Mouse (Mus musculus): ENCODE data around the gene Tomm40l.
A peak's percentile ranks its signal among the peaks of the same experiment; 100 is the strongest.

Tomm40l gene

DNA sequence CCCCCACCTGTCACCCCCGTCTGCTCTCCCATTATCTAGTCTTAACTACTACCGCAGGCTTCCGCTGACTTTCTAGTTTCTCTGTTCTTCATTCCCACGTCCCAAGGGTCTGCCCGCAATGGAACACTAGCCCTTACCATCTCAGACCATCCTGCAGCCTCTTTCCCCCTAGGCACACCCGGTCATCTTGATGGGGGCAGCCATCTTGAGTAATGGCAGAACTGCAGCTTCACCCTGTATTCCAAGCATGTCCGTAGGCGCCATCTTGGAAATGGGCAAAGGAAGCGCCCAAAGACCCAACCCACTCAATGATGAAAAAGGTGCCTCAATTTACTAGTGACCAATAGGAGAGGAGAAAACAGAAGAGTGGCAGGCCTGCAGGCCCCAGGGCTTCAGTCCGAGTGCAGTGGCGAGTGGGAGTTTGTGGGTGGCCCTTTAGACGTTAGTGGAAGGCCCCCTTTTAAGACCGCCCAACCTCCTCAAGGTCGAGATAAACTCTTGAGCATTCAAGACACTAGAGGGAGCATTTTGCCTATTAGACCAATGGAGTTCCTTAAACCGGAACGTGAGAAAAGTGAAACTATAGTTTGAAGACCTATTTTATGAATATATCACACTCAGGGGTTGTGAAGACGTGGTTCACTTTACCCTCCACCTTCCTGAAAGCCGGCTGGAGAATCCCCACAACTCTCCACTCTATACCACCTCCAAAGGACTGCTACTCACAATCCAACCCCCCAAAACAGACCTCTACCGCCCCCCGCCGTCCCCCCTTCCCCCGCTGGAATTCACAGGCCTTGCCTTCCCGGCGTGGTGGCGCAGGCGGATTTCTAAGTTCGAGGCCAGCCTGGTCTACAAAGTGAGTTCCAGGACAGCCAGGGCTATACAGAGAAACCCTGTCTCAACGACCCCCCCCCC lies at the start of gene Tomm40l:
Gene Tomm40l (minus strand): TSS at position 277 of the 918 bp plus-strand sequence.
- peak; percentile 93 for DNase-seq

DNA sequence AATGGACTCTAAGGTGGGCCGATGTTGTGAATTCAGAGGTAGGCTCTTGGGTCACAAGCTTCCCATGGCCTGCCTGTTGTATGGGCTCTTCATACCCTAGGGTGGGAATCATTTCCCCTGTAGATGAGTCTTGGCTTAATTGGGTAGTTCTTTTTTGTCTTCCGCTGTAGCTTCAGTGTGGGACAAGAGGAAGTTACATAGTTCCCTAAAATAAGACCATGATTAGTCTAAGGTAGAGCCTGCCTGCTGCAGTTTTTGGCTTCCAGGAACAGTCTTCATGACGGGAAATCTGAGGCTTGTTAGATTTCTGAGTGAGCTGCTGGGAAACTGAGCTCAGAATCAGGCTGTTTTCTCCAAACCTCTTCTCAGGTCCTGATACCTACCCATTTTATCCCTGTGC lies 49.8 kb upstream of the Tomm40l start:
- no peak for DNase-seq

DNA sequence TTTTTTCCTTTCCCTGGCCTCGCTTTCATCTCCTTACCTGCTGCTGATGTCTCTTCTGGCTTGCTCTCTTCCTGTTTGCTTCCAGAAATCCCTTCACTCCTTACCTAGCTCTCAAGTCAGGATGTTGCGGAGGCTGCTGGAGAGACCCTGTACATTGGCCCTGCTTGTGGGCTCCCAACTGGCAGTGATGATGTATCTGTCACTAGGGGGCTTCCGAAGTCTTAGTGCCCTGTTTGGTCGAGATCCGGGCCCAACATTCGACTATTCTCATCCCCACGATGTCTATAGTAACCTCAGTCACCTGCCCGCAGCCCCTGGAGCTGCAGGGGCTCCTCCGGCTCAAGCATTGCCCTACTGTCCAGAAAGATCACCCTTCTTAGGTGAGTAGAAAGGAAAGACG lies 49.3 kb upstream of the Tomm40l start:
- DNase-seq, result no peak

DNA sequence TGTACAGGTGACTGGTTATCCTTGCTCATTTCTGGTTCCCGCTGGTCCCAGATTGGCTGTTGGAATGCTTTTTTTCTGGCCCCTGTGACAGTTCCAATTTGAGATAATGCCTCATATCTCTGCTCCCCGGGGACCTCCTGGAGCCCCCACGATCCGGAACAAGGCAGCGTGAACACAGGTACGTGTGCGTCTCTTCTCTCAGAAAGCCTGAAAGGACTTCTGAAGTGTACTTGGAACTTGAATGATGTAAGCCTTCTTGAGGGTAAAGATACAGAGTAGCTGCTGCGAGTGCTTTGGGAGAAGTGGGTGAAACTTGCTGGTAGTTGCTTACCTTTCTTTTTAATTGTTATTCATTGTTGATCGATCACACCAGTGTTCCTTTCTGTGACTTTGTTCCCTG lies 48.9 kb upstream of the Tomm40l start:
- no peak for DNase-seq

DNA sequence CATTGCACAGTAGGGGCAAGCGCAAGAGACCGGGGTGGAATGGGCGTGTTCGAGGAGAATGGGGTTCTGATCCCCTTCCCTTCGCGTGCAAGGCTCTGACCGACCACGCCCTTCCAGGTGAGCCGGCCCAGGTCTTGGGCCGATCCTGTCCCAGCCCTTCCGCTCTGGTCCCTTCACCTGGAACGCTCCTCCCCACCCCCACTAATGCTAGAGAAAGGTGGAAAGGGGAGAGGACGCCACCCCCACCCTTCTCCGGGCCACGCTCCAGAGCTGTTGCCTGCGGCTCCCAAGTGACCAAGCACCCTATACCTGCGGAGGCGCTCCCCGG lies 48.2 kb upstream of the Tomm40l start:
- DNase-seq, result peak; percentile 82

DNA sequence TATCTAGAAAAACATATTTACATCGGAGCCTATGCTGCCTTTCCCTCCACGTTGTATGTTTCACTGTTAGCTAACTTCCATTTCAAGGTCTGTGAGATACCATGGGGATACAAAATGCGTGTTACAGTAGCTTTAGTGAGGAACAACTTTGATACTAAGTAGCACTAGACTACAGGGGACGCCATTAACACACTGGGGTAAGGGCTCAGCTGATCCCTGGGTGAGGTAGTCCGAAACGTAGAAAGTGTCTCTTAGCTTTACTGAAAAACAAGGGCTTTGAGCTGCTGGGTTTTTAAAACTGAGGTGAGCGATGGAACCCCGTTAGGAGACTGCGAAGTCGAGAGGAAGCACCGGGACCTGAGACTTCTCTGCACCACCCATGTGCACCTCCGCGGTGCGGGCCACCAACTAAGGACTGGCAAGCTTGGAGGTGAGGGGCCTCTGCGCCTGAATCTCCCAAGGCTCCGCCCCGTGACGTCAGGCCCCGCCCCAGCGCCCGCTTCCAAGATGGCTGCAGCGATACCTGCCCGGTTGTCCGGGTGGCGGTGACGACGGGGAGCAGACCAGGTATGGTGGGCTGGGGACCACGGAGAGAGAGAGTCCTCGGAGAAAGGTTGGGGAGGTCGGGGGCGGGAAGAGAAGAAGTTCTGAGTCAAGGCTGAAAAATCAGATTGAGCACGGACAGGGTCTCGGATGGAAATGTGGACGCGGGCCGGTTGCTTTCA lies 47.7 kb upstream of the Tomm40l start, which contains the start of gene B4galt3:
Gene B4galt3 (plus strand): TSS at position 481 of the 725 bp plus-strand sequence.
- peak; percentile 99 for DNase-seq

DNA sequence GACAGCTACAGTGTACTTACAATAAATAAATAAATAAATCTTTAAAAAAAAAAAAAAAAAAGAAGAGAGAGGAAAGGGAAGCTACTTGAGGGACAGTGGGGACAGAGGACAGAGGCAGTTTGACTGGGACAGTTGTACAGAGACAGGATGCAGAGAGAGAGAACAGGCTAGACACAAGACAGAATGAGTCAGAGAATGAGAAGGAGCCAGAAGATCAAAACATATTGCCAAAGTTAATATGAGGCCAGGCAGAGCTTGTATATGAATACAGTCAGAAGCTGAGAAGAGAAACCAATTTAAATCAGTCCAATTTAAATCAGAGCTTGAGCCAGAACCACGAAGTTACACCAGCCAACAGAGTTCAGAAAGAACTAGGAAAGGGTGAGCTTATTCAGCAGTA lies 46.0 kb upstream of the Tomm40l start:
- no peak for DNase-seq

DNA sequence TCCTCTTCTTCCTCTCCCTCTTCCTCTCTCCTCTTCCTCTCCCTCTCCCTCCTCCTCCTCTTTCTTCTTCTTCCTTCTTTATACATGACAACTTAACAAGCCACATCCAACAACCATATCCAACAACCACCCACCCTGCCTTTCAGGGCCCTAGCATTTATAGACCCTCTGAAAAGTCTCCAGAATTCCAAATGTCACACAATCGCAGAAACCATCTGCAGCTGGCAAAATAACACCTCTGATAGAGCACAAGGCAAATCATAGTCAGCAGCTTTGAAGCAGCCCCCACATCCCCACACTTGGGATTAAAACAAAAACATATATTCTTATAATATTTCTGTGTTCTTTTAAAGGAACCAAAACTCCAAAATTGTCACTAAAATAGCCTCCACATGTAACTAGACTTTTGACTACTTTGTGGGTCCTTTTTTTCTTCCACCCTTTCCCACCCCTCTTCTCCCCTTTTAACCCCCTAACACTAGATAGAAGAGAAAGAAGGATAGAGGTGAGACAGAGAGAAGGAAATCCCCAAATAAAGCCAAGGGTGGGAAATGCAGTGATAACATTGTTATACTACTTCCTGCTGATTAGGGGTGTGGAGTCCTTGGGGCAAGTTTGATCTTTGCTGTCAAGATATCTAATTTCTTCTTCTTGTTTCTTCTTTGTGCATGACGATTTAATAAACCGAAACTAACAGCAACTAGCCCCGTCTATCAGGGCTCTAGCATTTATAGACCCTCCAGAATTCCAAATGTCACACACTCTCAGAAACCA lies 43.8 kb upstream of the Tomm40l start:
- no peak for DNase-seq

DNA sequence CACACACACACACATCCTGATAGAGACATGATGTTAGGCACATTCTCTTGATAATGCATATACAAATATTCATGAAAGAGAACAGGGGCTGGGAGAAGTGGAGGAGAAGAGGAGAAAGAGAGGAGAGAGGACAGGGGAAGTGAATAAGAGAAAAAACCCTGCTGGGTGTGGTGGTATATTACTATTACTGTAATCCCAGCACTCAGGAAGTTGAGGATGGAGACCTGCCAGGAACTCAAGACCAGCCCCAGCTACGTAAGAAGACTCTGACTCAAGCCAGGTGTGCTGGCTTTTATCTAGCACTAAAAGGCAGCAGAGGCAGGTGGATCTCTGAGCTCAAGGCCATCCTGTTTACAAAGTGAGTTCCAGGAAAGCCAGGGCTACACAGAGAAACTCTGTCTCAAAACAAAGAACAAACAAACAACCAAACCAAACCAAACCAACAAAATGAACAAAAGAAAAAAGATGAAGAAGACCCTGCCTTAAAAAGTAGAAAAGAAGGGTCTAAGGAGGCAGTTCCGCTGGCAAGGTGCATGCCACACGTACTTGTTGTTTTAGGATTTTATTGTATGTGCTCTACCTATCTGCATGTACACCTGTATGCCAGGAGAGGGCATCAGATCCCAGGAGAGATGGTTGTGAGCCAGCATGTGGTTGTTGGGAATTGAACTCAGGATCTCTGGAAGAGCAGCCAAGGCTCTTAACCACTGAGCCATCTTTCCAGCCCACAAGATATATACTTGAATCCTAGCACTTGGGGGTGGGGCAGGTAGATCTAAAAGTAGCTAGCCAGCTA lies 41.5 kb upstream of the Tomm40l start:
- peak; percentile 52 for DNase-seq

DNA sequence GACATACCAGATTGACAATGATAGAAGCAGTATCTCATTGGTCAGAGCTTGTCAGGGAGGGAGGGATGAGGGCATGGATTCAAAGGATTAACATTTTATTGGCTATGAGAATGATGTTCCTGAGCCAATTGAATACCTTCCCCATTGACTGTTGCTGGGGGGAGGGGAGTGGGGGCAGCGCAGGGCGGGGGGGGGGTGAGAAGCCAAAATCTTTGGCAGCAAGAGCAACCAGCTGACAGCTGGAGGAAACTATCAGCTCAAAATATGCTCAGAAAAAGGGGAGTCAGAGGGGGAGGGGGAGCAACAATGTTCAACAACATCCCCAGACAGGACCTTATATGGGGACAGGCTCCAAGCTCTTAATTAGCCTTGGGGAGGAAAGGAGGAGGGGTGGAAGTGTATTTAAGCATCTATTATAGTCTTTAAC lies 40.9 kb upstream of the Tomm40l start:
- peak; percentile 83 for DNase-seq

DNA sequence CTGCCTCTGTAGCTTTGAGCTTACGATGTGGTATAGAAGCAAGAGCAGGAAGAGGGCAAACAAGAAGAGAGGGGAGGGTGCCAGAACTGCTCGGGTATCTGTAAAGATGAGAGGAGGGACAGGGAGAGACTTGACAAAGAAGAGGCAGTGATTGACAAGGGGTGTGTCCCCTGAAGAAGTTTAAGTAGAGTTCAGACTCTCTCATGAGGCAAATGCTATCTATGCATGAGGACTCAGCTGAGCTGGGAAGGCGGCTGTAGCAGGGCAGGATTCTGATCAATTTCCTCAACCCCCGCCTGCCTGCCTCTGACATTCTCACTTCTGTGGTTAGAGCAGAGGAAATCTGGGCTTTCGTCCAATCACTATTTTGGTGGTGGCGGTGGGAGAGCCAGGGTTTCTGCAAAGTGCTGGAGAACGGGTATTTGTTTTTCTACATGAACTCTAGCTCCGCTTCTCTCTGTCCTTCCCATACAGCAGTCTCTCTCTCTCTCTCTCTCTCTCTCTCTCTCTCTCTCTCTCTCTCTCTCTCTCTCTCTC lies 40.3 kb upstream of the Tomm40l start:
- DNase-seq, result peak; percentile 86

DNA sequence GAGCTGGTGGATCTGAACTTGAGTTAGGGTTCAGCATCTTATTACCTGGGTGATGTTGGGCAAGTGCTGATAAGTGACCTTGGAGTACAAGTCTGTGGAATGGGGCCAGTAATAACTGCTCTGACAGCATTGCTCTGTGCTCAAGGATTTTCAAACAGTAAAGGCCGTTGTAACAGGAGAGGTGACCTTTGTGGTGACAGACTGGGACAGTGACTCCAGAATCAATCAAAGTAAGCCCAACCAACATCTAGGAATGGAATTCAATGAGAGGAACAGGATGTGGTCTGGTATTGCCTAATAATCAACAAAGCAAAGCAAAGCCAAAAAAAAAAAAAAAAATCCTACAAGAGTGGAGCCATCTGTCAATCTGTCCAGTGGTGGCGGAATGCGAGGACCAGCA lies 38.0 kb upstream of the Tomm40l start:
- no peak for DNase-seq

DNA sequence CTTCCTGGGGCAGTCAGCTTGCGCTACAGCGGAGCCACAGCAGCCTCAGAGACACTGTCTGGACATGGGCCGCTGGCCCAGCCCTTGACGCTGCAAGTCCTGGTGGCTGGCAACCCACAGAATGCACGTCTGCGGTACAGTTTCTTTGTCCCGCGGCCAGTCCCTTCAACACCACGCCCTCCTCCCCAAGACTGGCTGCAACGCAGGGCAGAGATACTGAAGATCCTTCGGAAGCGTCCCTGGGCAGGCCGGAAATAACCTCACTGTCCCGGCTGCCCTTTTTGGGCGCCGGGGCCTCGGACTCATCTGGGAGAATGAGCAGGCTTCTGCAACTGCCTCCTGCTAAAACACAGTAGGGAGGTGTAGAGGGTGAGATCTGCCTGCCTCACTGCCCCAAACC lies 36.6 kb upstream of the Tomm40l start:
- no peak for DNase-seq

DNA sequence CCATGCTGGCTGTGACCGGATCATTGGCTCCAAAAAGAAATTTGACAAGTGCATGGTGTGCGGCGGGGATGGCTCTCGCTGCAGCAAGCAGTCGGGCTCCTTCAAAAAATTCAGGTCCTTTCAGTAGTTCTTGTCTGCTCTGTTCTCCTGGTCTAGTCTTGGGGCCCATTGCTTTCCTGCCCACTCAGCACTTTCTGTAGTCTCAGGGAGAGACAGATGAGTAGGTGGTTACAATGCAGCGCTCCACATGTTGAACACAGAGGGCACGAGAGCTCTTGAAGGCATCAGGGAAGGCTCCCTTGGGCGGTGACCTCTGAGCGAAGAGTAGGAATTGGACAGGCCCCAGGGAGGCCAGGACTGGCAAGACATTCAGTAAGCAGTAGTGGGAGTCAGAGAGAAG lies 35.5 kb upstream of the Tomm40l start:
- DNase-seq, result no peak

DNA sequence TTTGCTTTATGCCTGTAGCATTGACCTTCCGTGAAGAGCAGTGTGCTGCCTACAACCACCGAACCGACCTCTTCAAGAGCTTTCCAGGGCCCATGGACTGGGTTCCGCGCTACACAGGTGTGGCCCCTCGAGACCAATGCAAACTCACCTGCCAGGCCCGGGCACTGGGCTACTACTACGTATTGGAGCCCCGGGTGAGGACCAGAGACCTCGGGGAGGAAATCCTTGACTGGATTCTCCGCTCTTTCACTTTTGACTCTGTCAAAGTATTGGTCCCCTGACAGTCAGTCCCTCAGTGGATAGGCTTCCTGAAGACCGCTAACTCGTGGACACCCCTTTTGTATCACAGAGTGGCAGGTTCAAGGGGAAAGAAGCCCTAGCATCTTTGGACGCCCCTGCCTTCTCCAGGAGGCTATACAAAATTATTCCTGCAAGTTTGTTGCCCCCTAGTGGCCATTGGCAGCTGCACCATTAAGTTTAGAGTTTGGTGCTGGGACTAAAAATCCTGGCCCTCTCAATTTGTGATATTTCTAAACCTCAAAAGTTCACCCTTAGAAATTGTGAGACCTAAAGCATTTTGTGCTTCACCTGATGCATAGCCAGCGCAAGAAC lies 34.7 kb upstream of the Tomm40l start:
- DNase-seq, result peak; percentile 81

DNA sequence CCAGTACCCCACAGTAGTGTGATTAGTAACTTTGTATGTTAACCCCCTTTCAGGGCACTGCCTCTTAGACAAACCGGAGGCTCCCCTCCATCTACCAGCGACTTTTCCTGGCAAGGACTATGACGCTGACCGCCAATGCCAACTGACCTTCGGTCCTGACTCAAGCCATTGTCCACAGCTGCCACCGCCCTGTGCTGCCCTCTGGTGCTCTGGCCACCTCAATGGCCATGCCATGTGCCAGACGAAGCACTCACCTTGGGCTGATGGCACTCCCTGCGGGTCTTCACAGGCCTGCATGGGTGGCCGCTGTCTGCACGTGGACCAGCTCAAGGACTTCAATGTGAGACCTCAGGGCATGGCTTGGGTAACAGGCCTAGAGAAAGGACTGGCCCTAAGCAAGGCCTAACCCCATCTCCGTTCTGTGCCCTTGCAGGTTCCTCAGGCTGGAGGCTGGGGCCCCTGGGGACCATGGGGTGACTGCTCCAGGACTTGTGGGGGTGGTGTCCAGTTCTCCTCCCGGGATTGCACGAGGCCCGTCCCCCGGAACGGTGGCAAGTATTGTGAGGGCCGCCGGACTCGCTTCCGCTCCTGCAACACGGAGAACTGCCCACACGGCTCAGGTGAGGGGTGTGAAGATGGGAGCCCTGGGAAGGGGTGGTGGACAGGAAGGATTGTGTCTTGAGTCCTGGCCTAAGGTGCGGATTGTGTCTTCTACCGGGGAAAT lies 33.9 kb upstream of the Tomm40l start:
- peak; percentile 58 for DNase-seq

DNA sequence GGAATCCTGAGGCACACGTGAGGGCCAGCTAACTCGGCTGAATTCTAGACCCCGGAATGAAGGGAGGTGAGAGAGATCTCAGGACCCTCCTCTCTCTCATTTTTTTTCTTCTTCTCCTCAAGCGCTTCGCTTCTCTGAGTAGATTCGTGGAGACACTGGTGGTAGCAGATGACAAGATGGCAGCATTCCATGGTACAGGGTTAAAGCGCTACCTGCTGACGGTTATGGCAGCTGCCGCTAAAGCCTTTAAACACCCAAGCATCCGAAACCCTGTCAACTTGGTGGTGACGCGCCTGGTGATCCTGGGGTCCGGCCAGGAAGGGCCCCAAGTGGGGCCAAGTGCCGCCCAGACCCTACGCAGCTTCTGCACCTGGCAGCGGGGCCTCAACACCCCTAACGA lies 30.1 kb upstream of the Tomm40l start:
- DNase-seq, result no peak

DNA sequence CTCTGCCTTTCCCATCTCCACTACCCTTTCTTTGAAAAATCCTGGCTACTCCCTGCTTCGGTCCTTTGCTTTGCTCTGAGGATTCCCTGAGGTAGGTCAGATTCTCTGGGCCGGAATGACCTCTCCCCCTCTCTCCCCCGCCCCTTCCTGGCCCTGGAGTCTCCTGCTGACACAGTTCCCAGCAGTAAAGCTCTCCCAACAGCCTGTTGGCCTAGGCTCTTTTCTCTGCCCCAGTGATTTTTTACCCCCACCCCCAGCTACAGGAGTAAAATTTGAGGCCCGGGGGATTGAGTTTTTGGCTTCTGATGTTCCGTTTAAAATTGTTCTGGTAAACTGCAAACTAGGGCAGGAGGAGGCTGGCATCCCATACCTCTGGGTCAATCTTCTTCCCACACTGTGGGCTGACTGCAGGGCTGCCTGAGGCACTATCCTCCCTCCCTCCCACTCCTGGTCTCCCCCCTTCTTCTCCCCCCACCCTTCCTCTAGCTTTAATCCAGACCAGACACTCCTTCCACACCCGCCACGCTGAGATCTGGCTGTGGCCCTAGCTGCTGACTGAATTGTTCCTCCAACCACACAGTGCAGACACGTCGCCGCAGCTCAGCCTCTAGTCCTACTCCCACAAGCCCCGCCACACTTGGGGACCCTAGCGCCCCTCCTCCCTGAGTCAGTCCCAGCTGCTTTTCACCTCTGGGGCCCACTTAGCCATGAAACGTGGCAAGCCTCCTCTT lies 29.4 kb upstream of the Tomm40l start:
- peak; percentile 76 for DNase-seq

DNA sequence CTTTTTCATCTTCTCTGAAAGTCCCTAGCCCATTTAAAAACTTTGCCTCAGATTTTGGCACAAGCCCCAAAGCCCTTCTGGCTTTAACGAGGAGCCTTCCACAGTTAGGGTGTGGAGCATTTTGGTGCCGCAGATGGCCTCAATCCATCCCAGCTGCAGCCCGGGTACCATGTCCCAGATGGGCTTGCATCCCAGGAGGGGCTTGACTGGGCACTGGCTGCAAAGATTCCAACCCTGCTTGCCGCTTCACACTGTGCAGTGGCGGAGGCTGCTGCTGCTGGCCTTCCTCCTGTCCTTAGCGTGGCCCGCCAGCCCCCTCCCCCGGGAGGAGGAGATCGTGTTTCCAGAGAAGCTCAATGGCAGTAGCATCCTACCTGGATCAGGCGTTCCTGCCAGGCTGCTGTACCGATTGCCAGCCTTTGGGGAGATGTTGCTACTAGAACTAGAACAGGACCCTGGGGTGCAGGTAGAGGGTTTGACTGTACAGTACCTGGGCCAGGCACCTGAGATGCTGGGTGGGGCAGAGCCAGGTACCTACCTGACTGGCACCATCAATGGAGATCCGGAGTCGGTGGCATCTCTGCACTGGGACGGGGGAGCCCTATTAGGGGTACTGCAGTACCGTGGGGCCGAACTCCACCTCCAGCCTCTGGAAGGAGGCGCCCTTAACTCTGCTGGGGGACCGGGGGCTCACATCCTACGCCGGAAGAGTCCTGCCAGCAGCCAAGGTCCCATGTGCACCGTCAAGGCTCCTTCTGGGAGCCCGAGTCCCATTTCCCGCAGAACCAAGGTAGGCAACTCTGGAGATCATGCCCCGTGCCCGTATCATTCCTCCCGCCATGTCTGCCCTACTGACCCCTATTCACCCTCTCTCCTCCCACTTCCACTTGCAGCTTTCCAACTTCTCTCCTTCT lies 28.6 kb upstream of the Tomm40l start, which contains the start of gene Ndufs2:
Gene Ndufs2 (minus strand): TSS at position 709 of the 914 bp plus-strand sequence.
- peak; percentile 59 for DNase-seq
